Mouse (Mus musculus): ENCODE measurements at regions not wholly inside any gene's neighbourhood (a gene's known extent, or its start where the extent isn't known, plus 50 kb on each side); places are given as distances from the start of the nearest gene placed in this dataset.

- no peak for ATAC-seq
Observed at GRCm38 (mm10) chr15:11712481-11713274, 194.4 kb downstream of the Npr3 start.

GRCm38 (mm10) chr15:11701246-11701645 is 205.8 kb downstream of the Npr3 start:
- no peak for ATAC-seq

GRCm38 (mm10) chr15:11699929-11700328 is 207.2 kb downstream of the Npr3 start:
- ATAC-seq, result no peak

- no peak for ATAC-seq
Observed at GRCm38 (mm10) chr15:11697060-11697459, 210.0 kb downstream of the Npr3 start.

- no peak for ATAC-seq
Observed at GRCm38 (mm10) chr15:11693772-11694270, 213.3 kb downstream of the Npr3 start.

- ATAC-seq, result no peak
Observed at GRCm38 (mm10) chr15:11664839-11665379, 242.2 kb downstream of the Npr3 start.

GRCm38 (mm10) chr15:11655168-11655567 is 251.9 kb downstream of the Npr3 start:
- ATAC-seq, result no peak

- no peak for ATAC-seq
Observed at GRCm38 (mm10) chr15:11646241-11646640, 246.8 kb upstream of the Tars start.

GRCm38 (mm10) chr15:11644779-11645178 is 245.3 kb upstream of the Tars start:
- no peak for ATAC-seq

- no peak for ATAC-seq
Observed at GRCm38 (mm10) chr15:11630654-11631053, 231.2 kb upstream of the Tars start.

- no peak for ATAC-seq
Observed at GRCm38 (mm10) chr15:11626433-11626832, 227.0 kb upstream of the Tars start.

- ATAC-seq, result no peak
Observed at GRCm38 (mm10) chr15:11612416-11612815, 213.0 kb upstream of the Tars start.

- ATAC-seq, result no peak
Observed at GRCm38 (mm10) chr15:11610043-11610670, 210.7 kb upstream of the Tars start.

- ATAC-seq, result no peak
Observed at GRCm38 (mm10) chr15:11607489-11607888, 208.0 kb upstream of the Tars start.

GRCm38 (mm10) chr15:11605677-11606076 is 206.2 kb upstream of the Tars start:
- ATAC-seq, result no peak

- no peak for ATAC-seq
Observed at GRCm38 (mm10) chr15:11597021-11597420, 197.6 kb upstream of the Tars start.

GRCm38 (mm10) chr15:11590542-11591116 is 191.2 kb upstream of the Tars start:
- peak; percentile 32 for ATAC-seq

GRCm38 (mm10) chr15:11589795-11590194 is 190.3 kb upstream of the Tars start:
- ATAC-seq, result no peak

GRCm38 (mm10) chr15:11586384-11586783 is 186.9 kb upstream of the Tars start:
- no peak for ATAC-seq

- ATAC-seq, result no peak
Observed at GRCm38 (mm10) chr15:11584155-11584554, 184.7 kb upstream of the Tars start.

- no peak for ATAC-seq
Observed at GRCm38 (mm10) chr15:11578331-11578730, 178.9 kb upstream of the Tars start.

GRCm38 (mm10) chr15:11574359-11574758 is 174.9 kb upstream of the Tars start:
- ATAC-seq, result no peak

GRCm38 (mm10) chr15:11573496-11573895 is 174.0 kb upstream of the Tars start:
- no peak for ATAC-seq
